Mouse (Mus musculus) embryonic fibroblast, embryonic 13.5 days (primary cell): ENCODE results near the gene Rab37.

ENCODE experiments used
- CTCF ChIP-seq: IDR thresholded peaks from 2 replicates; pipeline ENCODE4 v1.5.1; 2011; ENCODE audit warnings: mild to moderate bottlenecking, control low read depth, low read length, moderate library complexity, borderline replicate concordance; ENCODE audit not compliant: insufficient read depth
- POLR2A ChIP-seq: IDR thresholded peaks from 2 replicates; pipeline ENCODE4 v1.6.1; 2011; ENCODE audit warnings: low read depth, mild to moderate bottlenecking, control low read depth, low read length, moderate library complexity

DNA sequence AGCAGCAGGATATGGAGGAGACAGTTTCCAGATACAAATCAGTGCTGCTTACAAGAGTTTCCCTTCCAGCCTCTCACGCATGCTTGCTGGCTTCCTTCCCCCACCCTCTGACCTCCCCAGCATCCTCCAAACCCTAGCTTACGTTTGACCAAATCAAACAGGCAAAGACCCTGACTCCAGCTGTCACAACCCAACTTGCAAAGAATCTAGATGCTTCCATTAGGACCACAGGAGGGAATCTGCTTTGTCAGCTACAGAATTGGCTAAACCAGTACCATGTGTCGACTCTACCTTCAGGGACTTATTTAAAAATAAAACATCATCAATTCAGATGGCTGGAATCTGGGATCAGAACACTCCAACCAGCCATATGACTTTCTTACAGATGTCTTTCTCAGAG, 21.0 kb downstream of the Rab37 start:
- TF ChIP-seq CTCF = no peak
- TF ChIP-seq POLR2A = no peak
